Mouse (Mus musculus): ENCODE results near the gene Nipsnap3a. TPM values are rescaled to one million over a fixed set of nuclear protein-coding genes. Genes with fewer than 3 reads are reported as not detected.

Nipsnap3a gene
- polyA plus RNA-seq, 1 experiment from 2014 or later, result not detected

- H3K79me2 ChIP-seq (ENCODE audit: inconsistent target), result no peaks in the 10 kb centered on the region
- H3K27ac ChIP-seq, result no peak overlapping the region
- WGBS (ENCODE audit: missing documents), result 89% methylated on average over 13 of the region's 14 CpGs
- H3K4me3 ChIP-seq (ENCODE audit: inconsistent target), result no peak overlapping the region
- H3K36me3 ChIP-seq (ENCODE audit: inconsistent target), result peaks cover 51% of the 10 kb centered on the region
Observed at GRCm38 (mm10) chr4:53023189-53023925, 34.3 kb downstream of the Nipsnap3a start.

- peaks cover 41% of the 10 kb centered on the region for H3K36me3 ChIP-seq (ENCODE audit: inconsistent target)
- H3K79me2 ChIP-seq (ENCODE audit: inconsistent target), result no peaks in the 10 kb centered on the region
- H3K27ac ChIP-seq, result no peak overlapping the region
- no peak overlapping the region for H3K4me3 ChIP-seq (ENCODE audit: inconsistent target)
- 92% methylated on average over 4 of the region's 4 CpGs for WGBS (ENCODE audit: missing documents)
Observed at GRCm38 (mm10) chr4:53024397-53024796, 35.3 kb downstream of the Nipsnap3a start.

DNA sequence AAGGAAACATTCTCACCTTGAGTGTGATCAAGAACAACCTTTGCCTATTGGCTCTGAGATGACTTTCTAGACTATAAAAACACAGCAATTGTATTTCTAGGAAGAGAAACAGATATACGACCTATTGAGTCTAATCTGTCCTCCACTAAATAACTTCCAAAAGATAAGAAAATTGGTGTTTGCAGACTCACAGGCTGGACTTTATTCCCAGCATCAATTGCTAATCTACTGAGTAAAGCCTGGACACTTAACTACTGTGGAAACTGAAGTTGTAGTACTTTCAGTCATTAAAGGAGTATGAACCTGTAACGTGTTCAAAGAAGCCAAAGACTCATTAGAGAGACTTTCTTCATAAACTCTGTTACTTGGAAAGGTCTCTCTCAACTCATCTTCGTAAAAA is 38.7 kb downstream of the Nipsnap3a start:
- H3K79me2 ChIP-seq (ENCODE audit: inconsistent target), result no peaks in the 10 kb centered on the region
- no peak overlapping the region for H3K27ac ChIP-seq
- H3K36me3 ChIP-seq (ENCODE audit: inconsistent target), result peaks cover 25% of the 10 kb centered on the region
- no peak overlapping the region for H3K4me3 ChIP-seq (ENCODE audit: inconsistent target)
- 93% methylated on average over 3 of the region's 3 CpGs for WGBS (ENCODE audit: missing documents)

- Histone ChIP-seq H3K79me2 (ENCODE audit: inconsistent target) (no peaks in the 10 kb centered on the region), H3K36me3 (ENCODE audit: inconsistent target) (peaks cover 41% of the 10 kb centered on the region), H3K27ac (no peak overlapping the region), H3K4me3 (ENCODE audit: inconsistent target) (no peak overlapping the region)
- 72% methylated on average over 8 of the region's 8 CpGs for WGBS (ENCODE audit: missing documents)
Observed at GRCm38 (mm10) chr4:53030326-53030948, 41.4 kb downstream of the Nipsnap3a start.

- Histone ChIP-seq H3K27ac (no peak overlapping the region), H3K79me2 (ENCODE audit: inconsistent target) (no peaks in the 10 kb centered on the region), H3K36me3 (ENCODE audit: inconsistent target) (peaks cover 90% of the 10 kb centered on the region), H3K4me3 (ENCODE audit: inconsistent target) (no peak overlapping the region)
- WGBS (ENCODE audit: missing documents), result 99% methylated on average over 8 of the region's 8 CpGs
Observed at GRCm38 (mm10) chr4:53043819-53044218, 54.7 kb downstream of the Nipsnap3a start.

- no peaks in the 10 kb centered on the region for H3K79me2 ChIP-seq (ENCODE audit: inconsistent target)
- H3K4me3 ChIP-seq (ENCODE audit: inconsistent target), result no peak overlapping the region
- WGBS (ENCODE audit: missing documents), result 100% methylated on average over 7 of the region's 7 CpGs
- no peak overlapping the region for H3K27ac ChIP-seq
- peaks cover 90% of the 10 kb centered on the region for H3K36me3 ChIP-seq (ENCODE audit: inconsistent target)
Observed at GRCm38 (mm10) chr4:53045807-53046206, 56.7 kb downstream of the Nipsnap3a start.

GRCm38 (mm10) chr4:53046238-53047022 is 57.4 kb downstream of the Nipsnap3a start:
- Histone ChIP-seq H3K79me2 (ENCODE audit: inconsistent target) (no peaks in the 10 kb centered on the region), H3K36me3 (ENCODE audit: inconsistent target) (peaks cover 90% of the 10 kb centered on the region), H3K27ac (no peak overlapping the region), H3K4me3 (ENCODE audit: inconsistent target) (no peak overlapping the region)
- WGBS (ENCODE audit: missing documents), result 91% methylated on average over 9 of the region's 9 CpGs

Other genes with a start within 250 kb of the Nipsnap3a start
- not detected in 3 replicates for gene Olfr275, start 174.7 kb upstream of the Nipsnap3a start, polyA plus RNA-seq (2018)
- gene Olfr273, start 130.0 kb upstream of the Nipsnap3a start, polyA plus RNA-seq (2018), result not detected in 3 replicates
- gene Olfr272, start 70.1 kb upstream of the Nipsnap3a start, polyA plus RNA-seq (2018), result not detected in 3 replicates
- not detected in 3 replicates for gene Olfr270, start 24.7 kb upstream of the Nipsnap3a start, polyA plus RNA-seq (2018)
- 26.6 to 61.6 TPM (median 43.5 TPM) in 3 replicates for gene Nipsnap3b, start 22.6 kb downstream of the Nipsnap3a start, polyA plus RNA-seq (2018)
- gene Abca1, start 170.6 kb downstream of the Nipsnap3a start, polyA plus RNA-seq (2018), result 100 to 236 TPM (median 160 TPM) in 3 replicates